ENCODE assay signal across 8 mouse cellular contexts in genomic region chr5:31696971-31697643, GRCm38 (mm10). TPM values are rescaled to one million over a fixed set of nuclear protein-coding genes. Genes with fewer than 3 reads are reported as not detected.
DNase-seq lines count a peak whose midpoint lies in the region; ATAC-seq lines count a peak whose summit lies in the region.

Gene Rbks, minus strand, starts transcription at chr5:31697627.

- H3K27ac ChIP-seq in intestine, embryonic 15.5 days: peak within 1 kb of the TSS; percentile 96
- H3K27ac ChIP-seq in midbrain, embryonic 16.5 days (ENCODE audit: low read length): peak within 1 kb of the TSS; percentile 92

- H3K9ac ChIP-seq in intestine, embryonic 15.5 days: peak within 1 kb of the TSS; percentile 65
- peak within 1 kb of the TSS; percentile 95 for H3K9ac ChIP-seq in midbrain, embryonic 16.5 days (ENCODE audit: low read depth, low read length)

- peak within 1 kb of the TSS; percentile 73 for H3K4me2 ChIP-seq in intestine, embryonic 15.5 days (replicated peaks)
- peak within 1 kb of the TSS; percentile 74 for H3K4me2 ChIP-seq in midbrain, embryonic 16.5 days (ENCODE audit: low read length)

- no peak for ATAC-seq in intestine, embryonic 15.5 days
- ATAC-seq in midbrain, embryonic 16.5 days: peak; percentile 75

- no peaks in the 10 kb centered on the region for H3K36me3 ChIP-seq in intestine, embryonic 15.5 days
- no peaks in the 10 kb centered on the region for H3K36me3 ChIP-seq in midbrain, embryonic 16.5 days (ENCODE audit: control insufficient read depth, insufficient read depth, low read length)

- no peaks in the 10 kb centered on the region for H3K27me3 ChIP-seq in intestine, embryonic 15.5 days (replicated peaks)
- H3K27me3 ChIP-seq in midbrain, embryonic 16.5 days (ENCODE audit: control insufficient read depth, insufficient read depth, low read depth, low read length): no peaks in the 10 kb centered on the region

- intact Hi-C loops in left cerebral cortex, postnatal 10 days (cut with DNase I): loop anchor here (5.0 kb wide), 1 partner anchor 440 kb away; the partner anchor contains the start of gene Fosl2

- no peaks in the 10 kb centered on the region for H3K9me3 ChIP-seq in intestine, embryonic 15.5 days
- no peaks in the 10 kb centered on the region for H3K9me3 ChIP-seq in midbrain, embryonic 16.5 days (replicated peaks; ENCODE audit: control insufficient read depth, low read length, poor library complexity, severe bottlenecking)

- 7% methylated on average over 18 of the region's 18 CpGs for WGBS in intestine, embryonic 15.5 days
- WGBS in midbrain, embryonic 16.5 days: 5% methylated on average over 18 of the region's 18 CpGs

- H3K4me3 ChIP-seq in intestine, embryonic 15.5 days (replicated peaks): peak within 1 kb of the TSS; percentile 68
- H3K4me3 ChIP-seq in midbrain, embryonic 16.5 days (ENCODE audit: low read depth, low read length): peak within 1 kb of the TSS; percentile 82

- DNase-seq in adrenal gland, adult 2 months: no peak
- no peak for DNase-seq in adrenal gland, adult (ENCODE audit: inconsistent age in 2 of 2, low spot score in 1 of 2)
- DNase-seq in retina, adult 2 months (ENCODE audit: low read depth, low spot score): peak; percentile 3
- DNase-seq in retina, embryonic 14.5 days (ENCODE audit: low spot score): no peak
- DNase-seq in left cerebral cortex, postnatal 10 days (ENCODE audit: extremely low spot score in 1 of 2, low spot score in 2 of 2): no peak
- no peak for DNase-seq in urinary bladder, postnatal 36 days (ENCODE audit: low spot score in 2 of 2)

- H3K4me1 ChIP-seq in intestine, embryonic 15.5 days (replicated peaks): no peaks in the 10 kb centered on the region
- H3K4me1 ChIP-seq in midbrain, embryonic 16.5 days (ENCODE audit: control insufficient read depth, insufficient read depth, low read length): peaks cover 8% of the 10 kb centered on the region

RNA-seq across cellular contexts. Expression of gene Rbks, which starts in this region (rescaled TPM):
- total RNA-seq in adrenal gland, adult 2 months (2021): 10 to 100 TPM; 10.3 to 15.5 TPM
- 2.2 and 5.0 TPM in 2 replicates for polyA plus RNA-seq in adrenal gland, adult 2 months (2012; rRNA removed)
- polyA plus RNA-seq in intestine, embryonic 15.5 days (2015; fragmentation: Nextera tagmentation; extraction: Ambion mirVana): 15.4 and 16.6 TPM in 2 replicates
- 1.9 and 2.5 TPM in 2 replicates for polyA plus RNA-seq in midbrain, embryonic 16.5 days (2015; fragmentation: Nextera tagmentation; extraction: Ambion mirVana)
- 1 to 10 TPM; 2.1 to 2.5 TPM for total RNA-seq in left cerebral cortex, postnatal 10 days (2021)
